Mouse (Mus musculus) hindbrain, embryonic 12.5 days (tissue): Measurements from ENCODE around the gene Mgrn1. TPM values are rescaled to one million over a fixed set of nuclear protein-coding genes. Genes with fewer than 3 reads are reported as not detected.

Experiments used
- ATAC-seq: fragments of 200-750 bp; cut with Nextera tagmentation; 2 replicates; pipeline ENCODE4 v1.8.0; 2017; ENCODE audit warnings: moderate TSS enrichment; ENCODE audit not compliant: low FRiP score
- H3K27ac ChIP-seq: fragments of 300-500 bp; sonication (generic); 2 replicates; pipeline ENCODE4 v1.5.1; 2016; ENCODE audit warnings: mild to moderate bottlenecking
- H3K27me3 ChIP-seq: fragments of 300-500 bp; sonication (generic); 2 replicates; pipeline ENCODE4 v1.6.1; 2016; ENCODE audit warnings: mild to moderate bottlenecking
- H3K36me3 ChIP-seq: fragments of 300-500 bp; sonication (generic); 2 replicates; pipeline ENCODE4 v1.6.1; 2016; ENCODE audit warnings: mild to moderate bottlenecking
- H3K4me1 ChIP-seq: fragments of 300-500 bp; sonication (generic); 2 replicates; pipeline ENCODE4 v1.6.1; 2016
- H3K4me2 ChIP-seq: fragments of 300-500 bp; sonication (generic); replicated peaks from 2 replicates; pipeline ENCODE4 v1.6.1; 2016; ENCODE audit warnings: mild to moderate bottlenecking
- H3K4me3 ChIP-seq: fragments of 300-500 bp; sonication (generic); 2 replicates; pipeline ENCODE4 v1.5.1; 2016; ENCODE audit warnings: mild to moderate bottlenecking
- H3K9ac ChIP-seq: fragments of 300-500 bp; sonication (generic); 2 replicates; pipeline ENCODE4 v1.6.1; 2016; ENCODE audit warnings: mild to moderate bottlenecking, moderate library complexity
- H3K9me3 ChIP-seq: fragments of 300-500 bp; sonication (generic); replicated peaks from 2 replicates; pipeline ENCODE4 v1.6.1; 2016; ENCODE audit warnings: mild to moderate bottlenecking
- WGBS: fragments of 180-500 bp; shearing (Covaris S2); methylation state at CpG from one replicate; pipeline ENCODE4 v1.1.7; 2016; 5-methylcytosine and 5-hydroxymethylcytosine counted together
- polyA plus RNA-seq: library from polyadenylated mRNA; unstranded; fragments of >200 nt; fragmentation: Nextera tagmentation; extraction: Ambion mirVana; gene quantifications from 2 replicates; pipeline ENCODE4 v1.2.1, GENCODE M21; 2016

Gene Mgrn1
- 91.1 and 94.0 TPM in 2 replicates for polyA plus RNA-seq

DNA sequence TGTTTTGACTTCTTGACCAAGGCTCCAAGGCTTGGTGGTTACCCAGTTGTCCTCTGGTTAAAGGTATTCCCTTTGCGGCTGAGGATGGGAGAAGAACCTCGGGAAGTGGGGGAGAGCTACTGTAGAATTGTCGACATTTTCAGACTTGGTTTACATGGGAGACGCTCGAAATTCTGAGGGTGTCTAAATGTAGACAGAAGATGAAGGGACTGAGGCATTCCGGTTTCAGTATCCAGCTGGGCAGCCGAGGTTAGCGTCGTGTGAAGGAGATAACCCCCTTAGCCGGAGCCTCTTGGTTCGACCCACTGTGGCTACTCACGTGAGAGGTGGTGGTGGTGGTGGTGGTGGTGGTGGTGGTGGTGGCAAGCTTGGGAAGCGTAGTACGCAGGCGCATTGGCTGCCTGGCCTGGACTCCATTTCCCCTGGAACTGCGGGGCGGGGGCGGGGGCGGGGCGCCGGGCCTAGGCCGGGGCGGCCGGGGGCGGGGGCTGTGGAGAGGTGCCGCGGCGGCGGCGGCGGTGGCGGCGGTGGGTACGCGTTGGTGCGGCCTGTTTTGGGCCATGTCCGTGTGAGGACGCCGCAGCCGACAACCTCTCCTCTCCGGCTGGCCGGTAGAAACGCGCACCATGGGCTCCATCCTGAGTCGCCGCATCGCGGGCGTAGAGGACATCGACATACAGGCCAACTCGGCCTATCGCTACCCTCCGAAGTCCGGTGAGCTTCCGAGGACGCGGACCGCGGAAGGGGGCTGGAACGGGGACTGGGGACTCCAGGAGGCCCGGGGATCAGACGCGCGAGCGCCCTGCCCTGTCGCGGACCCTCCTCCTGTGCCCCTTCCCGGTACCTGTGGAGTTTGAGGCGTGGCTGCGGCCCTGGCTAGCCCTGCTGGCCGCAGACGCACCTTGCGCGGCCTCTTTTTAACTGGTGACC lies at the start of gene Mgrn1:
Gene Mgrn1, plus strand, starts transcription at position 490 of the 930 bp plus-strand sequence.
- Histone ChIP-seq H3K27me3 (no peaks in the 10 kb centered on the region), H3K36me3 (no peaks in the 10 kb centered on the region), H3K4me1 (peaks cover 28% of the 10 kb centered on the region), H3K4me2 (peak within 1 kb of the TSS; percentile 85), H3K27ac (peak within 1 kb of the TSS; percentile 87), H3K4me3 (peak within 1 kb of the TSS; percentile 89), H3K9me3 (no peaks in the 10 kb centered on the region), H3K9ac (peak within 1 kb of the TSS; percentile 88)
- peak; percentile 92 for ATAC-seq
- WGBS, result under 1% methylated on average over 62 of the region's 74 CpGs

DNA sequence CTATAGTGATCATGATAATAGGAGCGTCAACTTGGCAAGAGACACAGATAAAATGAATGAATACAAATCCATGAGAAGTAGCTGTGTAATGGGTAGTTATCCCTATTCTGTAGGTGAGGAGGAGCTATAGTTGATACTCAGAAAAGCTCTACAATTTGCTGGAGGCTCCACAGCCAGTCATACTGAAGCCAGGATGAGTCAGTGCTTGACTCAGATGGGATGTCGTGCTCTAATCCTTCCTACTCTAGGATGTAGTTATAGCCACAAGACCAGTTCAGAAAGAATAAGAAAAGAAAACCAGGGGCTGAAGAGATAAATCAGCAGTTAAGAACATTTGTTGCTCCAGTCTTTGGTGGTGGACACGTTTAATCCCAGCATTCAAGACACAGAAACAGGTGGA lies 48.4 kb upstream of the Mgrn1 start:
- no peaks in the 10 kb centered on the region for H3K36me3 ChIP-seq
- 87% methylated on average over 3 of the region's 3 CpGs for WGBS
- no peak overlapping the region for H3K27ac ChIP-seq
- H3K4me3 ChIP-seq, result no peak overlapping the region
- no peak overlapping the region for H3K9ac ChIP-seq
- no peak overlapping the region for H3K4me2 ChIP-seq
- no peaks in the 10 kb centered on the region for H3K9me3 ChIP-seq
- H3K4me1 ChIP-seq, result no peaks in the 10 kb centered on the region
- ATAC-seq, result no peak
- H3K27me3 ChIP-seq, result no peaks in the 10 kb centered on the region

DNA sequence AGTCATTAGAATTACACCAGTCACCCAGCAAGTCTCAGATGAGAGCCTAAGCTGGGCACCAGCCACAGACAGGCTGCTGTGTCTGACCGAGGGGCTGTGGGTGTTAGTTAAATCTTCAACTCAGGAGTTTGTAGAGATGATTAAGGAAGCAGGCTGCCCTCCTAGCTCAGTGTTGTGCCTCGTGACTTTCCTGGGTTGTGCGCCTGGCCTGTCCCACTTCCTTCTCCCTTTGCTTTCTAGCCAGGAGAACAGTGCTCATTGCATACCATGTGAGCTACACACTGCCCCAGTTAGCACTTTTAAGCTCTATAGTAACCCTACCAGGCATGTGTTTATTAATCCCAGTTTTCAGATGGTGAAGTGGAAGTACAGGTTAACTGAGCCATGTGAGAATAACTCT lies 46.5 kb upstream of the Mgrn1 start:
- Histone ChIP-seq H3K4me1 (no peaks in the 10 kb centered on the region), H3K4me3 (no peak overlapping the region), H3K36me3 (no peaks in the 10 kb centered on the region), H3K9me3 (no peaks in the 10 kb centered on the region), H3K27me3 (no peaks in the 10 kb centered on the region), H3K27ac (no peak overlapping the region), H3K4me2 (no peak overlapping the region), H3K9ac (no peak overlapping the region)
- 82% methylated on average over 3 of the region's 3 CpGs for WGBS
- ATAC-seq, result no peak

DNA sequence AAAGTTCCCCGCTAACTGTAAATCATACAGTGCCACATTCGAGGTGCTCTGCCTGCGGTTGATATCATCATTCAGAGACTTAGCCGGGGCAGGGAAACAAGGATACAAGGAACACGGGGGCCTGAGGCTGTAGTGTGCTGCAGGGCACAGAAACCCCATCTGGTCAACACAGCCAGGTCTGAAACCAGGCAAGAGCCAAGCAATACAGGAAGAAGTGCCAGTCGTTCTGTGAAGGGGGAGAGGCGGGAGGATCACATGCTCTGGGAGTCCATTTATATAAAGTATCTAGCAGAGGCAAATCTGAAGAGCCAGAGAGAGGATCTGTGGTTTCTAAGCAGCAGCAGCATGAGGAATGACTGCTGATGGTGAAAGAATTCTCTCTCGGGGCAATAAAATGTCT lies 45.8 kb upstream of the Mgrn1 start:
- no peaks in the 10 kb centered on the region for H3K36me3 ChIP-seq
- H3K9me3 ChIP-seq, result no peaks in the 10 kb centered on the region
- no peaks in the 10 kb centered on the region for H3K4me1 ChIP-seq
- WGBS, result 84% methylated on average over 8 of the region's 8 CpGs
- no peak overlapping the region for H3K4me3 ChIP-seq
- H3K4me2 ChIP-seq, result no peak overlapping the region
- no peaks in the 10 kb centered on the region for H3K27me3 ChIP-seq
- no peak for ATAC-seq
- no peak overlapping the region for H3K27ac ChIP-seq
- no peak overlapping the region for H3K9ac ChIP-seq

DNA sequence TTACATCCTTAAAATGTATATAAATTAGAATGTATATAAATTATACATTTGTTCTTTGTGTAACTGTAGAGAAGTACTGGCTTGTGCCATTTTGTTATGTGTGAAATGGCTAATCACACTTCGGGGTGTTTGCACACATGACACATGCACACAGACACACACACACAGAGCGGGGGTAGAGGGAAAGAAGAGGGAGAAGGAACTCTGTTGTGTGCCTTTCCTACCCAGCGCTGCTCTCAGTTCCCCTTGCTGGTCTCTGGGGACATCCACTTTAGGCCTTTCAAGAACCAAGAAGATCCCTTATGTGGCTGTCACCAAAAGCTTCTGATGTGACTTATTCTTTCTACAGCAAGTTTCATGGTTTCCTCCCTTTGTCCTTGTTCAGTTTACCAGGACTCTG lies 39.0 kb upstream of the Mgrn1 start:
- no peaks in the 10 kb centered on the region for H3K4me1 ChIP-seq
- H3K9ac ChIP-seq, result no peak overlapping the region
- H3K9me3 ChIP-seq, result no peaks in the 10 kb centered on the region
- no peak overlapping the region for H3K4me2 ChIP-seq
- H3K36me3 ChIP-seq, result no peaks in the 10 kb centered on the region
- H3K27ac ChIP-seq, result no peak overlapping the region
- 85% methylated on average over 3 of the region's 3 CpGs for WGBS
- ATAC-seq, result no peak
- no peak overlapping the region for H3K4me3 ChIP-seq
- no peaks in the 10 kb centered on the region for H3K27me3 ChIP-seq

DNA sequence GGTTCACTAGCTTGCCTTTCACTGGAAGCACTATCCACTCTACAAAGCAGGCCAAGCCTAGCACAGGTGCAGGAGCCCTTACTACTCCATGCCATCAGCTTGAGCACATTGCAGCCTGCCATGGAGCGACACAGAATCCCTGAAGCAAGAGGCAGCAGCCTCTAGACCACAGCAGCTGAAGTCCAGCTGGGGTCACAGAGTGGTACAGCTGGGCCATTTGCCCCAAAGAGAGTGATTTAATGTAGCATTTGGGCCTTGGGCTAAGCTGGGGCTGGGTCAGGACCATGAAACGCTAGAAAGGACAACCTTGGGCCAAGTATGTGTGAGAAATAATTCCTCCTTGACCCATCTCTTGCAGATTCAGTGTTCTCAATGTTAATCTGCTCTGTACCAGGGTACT lies 38.0 kb upstream of the Mgrn1 start:
- WGBS, result 81% methylated on average over 2 of the region's 2 CpGs
- Histone ChIP-seq H3K27me3 (no peaks in the 10 kb centered on the region), H3K9ac (no peak overlapping the region)

DNA sequence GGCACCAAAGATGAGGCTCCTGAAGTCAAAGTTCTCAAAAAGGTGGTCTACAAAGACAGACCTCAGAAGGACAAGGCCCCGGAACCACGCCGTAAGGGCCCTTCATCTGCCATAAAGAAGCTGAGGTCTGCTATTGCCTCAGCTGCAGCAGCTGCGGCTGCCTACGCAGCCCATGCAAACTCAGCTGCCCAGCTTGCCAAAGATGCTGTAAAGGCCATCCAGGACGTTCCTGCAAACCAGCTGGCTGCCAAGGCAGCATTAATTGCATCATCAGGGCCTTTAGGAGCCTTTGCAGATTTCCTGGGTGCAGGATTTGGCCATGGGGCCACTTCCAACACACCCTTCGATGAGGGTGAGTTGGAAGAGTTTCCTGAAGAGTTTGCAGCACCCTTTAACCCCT lies 35.7 kb upstream of the Mgrn1 start:
- Histone ChIP-seq H3K27me3 (no peaks in the 10 kb centered on the region), H3K36me3 (no peaks in the 10 kb centered on the region), H3K9ac (no peak overlapping the region), H3K27ac (no peak overlapping the region), H3K4me2 (no peak overlapping the region), H3K4me3 (no peak overlapping the region), H3K4me1 (no peaks in the 10 kb centered on the region), H3K9me3 (no peaks in the 10 kb centered on the region)
- ATAC-seq, result no peak
- 79% methylated on average over 7 of the region's 7 CpGs for WGBS

More for the DNA sequence above, 38.0 kb upstream of the Mgrn1 start:
- H3K27ac ChIP-seq, result no peak overlapping the region
- no peaks in the 10 kb centered on the region for H3K36me3 ChIP-seq
- H3K9me3 ChIP-seq, result no peaks in the 10 kb centered on the region
- H3K4me1 ChIP-seq, result no peaks in the 10 kb centered on the region
- H3K4me2 ChIP-seq, result no peak overlapping the region
- ATAC-seq, result no peak
- H3K4me3 ChIP-seq, result no peak overlapping the region

DNA sequence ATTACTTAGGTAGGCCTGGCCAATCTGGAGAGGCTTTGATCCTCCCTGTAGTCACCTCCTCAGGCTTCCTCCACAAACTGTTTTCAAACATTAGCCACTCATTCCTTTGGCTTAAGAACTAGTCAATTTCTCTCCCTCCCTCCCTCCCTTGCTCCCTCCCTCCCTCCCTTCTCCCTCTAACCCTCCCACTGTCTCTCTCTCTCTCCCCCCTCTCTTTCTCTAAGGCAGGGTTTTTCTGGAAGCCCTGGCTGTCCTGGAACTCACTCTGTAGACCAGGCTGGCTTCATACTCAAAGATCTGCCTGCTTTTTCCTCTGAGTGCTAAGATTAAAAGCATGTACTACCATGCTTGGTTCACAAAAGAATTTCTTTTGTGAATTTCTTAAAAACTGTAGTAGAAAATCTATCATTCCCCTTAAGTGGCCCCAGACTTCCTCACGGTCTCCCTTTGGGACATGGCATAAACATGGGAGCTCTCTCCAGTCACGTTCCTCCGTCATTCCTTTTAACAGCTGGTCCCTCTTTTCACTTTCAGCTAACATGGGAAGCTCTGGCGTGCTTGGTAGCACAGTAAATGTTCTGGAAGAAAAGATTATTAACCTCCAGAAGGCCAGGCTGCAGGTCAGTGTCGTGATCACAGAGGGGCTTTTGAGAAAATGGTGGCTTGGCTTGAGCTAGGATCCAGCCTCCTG lies 35.0 kb upstream of the Mgrn1 start:
- no peaks in the 10 kb centered on the region for H3K4me1 ChIP-seq
- H3K36me3 ChIP-seq, result no peaks in the 10 kb centered on the region
- no peak overlapping the region for H3K4me3 ChIP-seq
- H3K9ac ChIP-seq, result no peak overlapping the region
- H3K27ac ChIP-seq, result no peak overlapping the region
- no peak for ATAC-seq
- 65% methylated on average over 5 of the region's 5 CpGs for WGBS
- H3K9me3 ChIP-seq, result no peaks in the 10 kb centered on the region
- no peaks in the 10 kb centered on the region for H3K27me3 ChIP-seq
- H3K4me2 ChIP-seq, result no peak overlapping the region

DNA sequence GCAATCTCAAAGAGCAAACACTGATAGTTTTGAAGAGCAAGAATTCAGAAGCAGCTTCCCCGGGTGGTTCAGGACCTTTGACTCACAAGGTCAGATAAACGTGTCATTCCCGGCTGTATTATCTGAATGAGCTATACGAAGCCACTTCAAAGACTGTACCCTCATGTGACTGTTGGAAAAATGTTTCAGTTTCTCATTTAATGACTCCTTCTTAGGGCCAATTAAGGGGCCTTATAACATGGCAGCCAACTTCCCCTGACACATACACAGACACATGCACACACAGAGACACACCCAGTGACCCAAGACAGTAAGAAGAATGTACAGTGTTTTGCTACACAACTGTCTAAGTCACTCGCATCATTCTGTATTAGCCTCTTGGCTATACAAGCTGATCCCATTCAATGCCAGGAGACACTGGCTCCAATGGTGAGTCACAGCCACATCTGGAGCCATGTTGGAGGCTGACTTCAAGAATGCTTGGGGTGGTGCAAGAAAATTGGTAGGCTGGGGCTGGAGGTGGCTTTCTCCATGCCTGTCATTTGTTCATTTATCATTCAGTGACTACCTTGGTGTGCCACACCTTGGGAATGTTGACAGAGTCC lies 30.9 kb upstream of the Mgrn1 start:
- H3K9me3 ChIP-seq, result no peaks in the 10 kb centered on the region
- H3K4me1 ChIP-seq, result no peaks in the 10 kb centered on the region
- WGBS, result 72% methylated on average over 5 of the region's 5 CpGs
- H3K27me3 ChIP-seq, result no peaks in the 10 kb centered on the region
- H3K9ac ChIP-seq, result no peak overlapping the region
- ATAC-seq, result no peak
- H3K4me2 ChIP-seq, result no peak overlapping the region
- H3K36me3 ChIP-seq, result no peaks in the 10 kb centered on the region
- H3K27ac ChIP-seq, result no peak overlapping the region
- no peak overlapping the region for H3K4me3 ChIP-seq

DNA sequence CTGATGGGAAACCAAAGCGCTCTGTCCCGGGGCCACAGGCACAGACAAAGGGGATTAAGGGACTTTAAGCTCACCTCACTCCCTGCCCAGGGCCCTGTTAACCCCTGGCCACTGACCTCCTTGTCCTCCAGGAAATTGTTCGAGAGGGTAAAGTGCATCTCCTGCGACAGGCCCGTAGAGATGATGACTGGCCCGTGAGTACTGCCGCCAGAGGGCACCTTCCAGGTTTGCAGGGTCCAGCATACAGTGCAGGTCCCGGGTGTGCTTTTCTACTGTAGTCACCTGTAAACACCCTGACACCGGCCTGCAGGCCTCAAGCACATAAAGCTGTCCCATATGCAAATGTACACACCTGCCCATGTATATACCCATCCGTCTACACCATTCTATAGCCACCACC lies 24.7 kb upstream of the Mgrn1 start:
- no peak for ATAC-seq
- Histone ChIP-seq H3K4me3 (no peak overlapping the region), H3K36me3 (no peaks in the 10 kb centered on the region), H3K4me2 (no peak overlapping the region), H3K9ac (no peak overlapping the region), H3K27me3 (no peaks in the 10 kb centered on the region), H3K9me3 (no peaks in the 10 kb centered on the region), H3K27ac (no peak overlapping the region), H3K4me1 (no peaks in the 10 kb centered on the region)
- 46% methylated on average over 10 of the region's 10 CpGs for WGBS

DNA sequence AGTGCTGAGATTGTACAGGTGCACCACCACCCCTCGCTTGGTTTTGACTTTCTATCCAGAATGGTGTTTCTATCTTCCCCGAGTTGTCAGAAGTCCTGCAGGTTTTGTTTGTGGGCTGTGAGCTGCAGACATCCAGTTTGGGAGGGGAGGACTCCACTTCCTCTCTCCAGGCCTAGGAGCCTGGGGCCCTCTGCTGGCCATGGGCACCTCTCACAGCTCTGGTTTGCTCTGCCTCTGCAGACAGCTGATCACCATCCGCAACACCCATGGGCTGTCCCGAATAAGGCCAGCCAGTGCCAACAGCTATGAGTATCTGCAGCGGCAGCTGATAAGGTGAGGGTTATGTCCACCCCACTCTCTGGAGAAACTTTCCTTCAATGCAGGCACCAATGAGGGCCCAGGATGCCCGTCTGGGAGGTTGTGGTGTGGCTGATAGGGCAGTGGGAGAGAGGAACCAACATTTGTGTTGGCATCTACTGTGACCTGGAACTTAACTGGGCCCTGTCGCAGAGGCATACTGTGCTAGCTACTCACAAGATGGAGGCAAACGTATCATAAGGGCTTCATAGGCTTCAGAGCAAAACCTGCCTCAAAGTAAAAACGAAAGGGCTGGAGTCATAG lies 23.1 kb upstream of the Mgrn1 start:
- no peaks in the 10 kb centered on the region for H3K36me3 ChIP-seq
- no peak overlapping the region for H3K27ac ChIP-seq
- H3K27me3 ChIP-seq, result no peaks in the 10 kb centered on the region
- WGBS, result 58% methylated on average over 9 of the region's 9 CpGs
- H3K4me1 ChIP-seq, result no peaks in the 10 kb centered on the region
- peak; percentile 69; the same call in 1 of the 2 replicates for ATAC-seq
- H3K9me3 ChIP-seq, result no peaks in the 10 kb centered on the region
- no peak overlapping the region for H3K4me2 ChIP-seq
- no peak overlapping the region for H3K4me3 ChIP-seq
- H3K9ac ChIP-seq, result no peak overlapping the region

DNA sequence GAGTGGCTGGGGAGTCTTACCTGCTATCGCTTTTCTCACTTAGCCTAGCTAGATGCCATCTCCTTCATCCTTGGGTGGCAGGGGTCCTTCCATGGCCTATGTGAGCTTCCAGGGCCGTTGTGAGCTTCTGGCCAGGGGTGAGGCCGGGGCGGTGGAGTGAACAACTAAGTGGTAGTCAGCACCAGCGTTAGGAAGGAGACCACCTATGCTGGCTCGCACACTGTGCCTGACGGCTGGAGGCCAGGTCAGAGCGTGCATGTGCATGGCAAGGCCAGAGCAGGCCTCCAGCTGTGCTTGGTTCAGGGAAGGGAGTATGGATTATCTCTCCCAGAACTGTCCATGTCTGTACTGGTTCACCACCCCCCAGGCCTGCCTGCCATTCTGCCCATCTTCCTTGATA lies 22.3 kb upstream of the Mgrn1 start:
- no peak overlapping the region for H3K9ac ChIP-seq
- H3K4me1 ChIP-seq, result no peaks in the 10 kb centered on the region
- H3K27me3 ChIP-seq, result no peaks in the 10 kb centered on the region
- no peaks in the 10 kb centered on the region for H3K36me3 ChIP-seq
- H3K4me2 ChIP-seq, result no peak overlapping the region
- ATAC-seq, result no peak
- no peaks in the 10 kb centered on the region for H3K9me3 ChIP-seq
- no peak overlapping the region for H3K4me3 ChIP-seq
- WGBS, result 90% methylated on average over 8 of the region's 8 CpGs
- no peak overlapping the region for H3K27ac ChIP-seq
